Mouse (Mus musculus): Measurements from ENCODE around the gene Tmem184b.
A peak's percentile ranks its signal among the peaks of the same experiment; 100 is the strongest.

Gene Tmem184b

DNA sequence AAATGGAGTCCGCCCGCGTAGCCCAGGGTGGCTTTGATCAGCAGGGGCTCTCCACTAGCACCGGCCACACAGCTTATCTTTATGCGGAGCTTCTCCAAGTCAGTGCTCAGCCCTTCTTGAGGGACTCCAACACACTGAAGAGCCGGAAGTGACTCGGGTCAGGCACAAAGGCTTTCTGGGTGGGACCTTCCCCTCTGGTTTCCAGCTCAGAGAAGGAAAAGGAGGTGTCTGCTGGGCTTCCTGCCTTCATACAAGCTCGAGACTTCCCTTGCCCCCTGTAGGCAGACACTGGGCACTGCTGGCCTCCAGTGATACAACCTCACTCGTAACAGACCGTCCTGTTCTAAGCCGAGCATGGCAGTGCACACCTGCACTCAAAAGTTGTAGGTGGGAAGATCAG is 6.6 kb downstream of the Tmem184b start:
- peak; percentile 62 for DNase-seq

DNA sequence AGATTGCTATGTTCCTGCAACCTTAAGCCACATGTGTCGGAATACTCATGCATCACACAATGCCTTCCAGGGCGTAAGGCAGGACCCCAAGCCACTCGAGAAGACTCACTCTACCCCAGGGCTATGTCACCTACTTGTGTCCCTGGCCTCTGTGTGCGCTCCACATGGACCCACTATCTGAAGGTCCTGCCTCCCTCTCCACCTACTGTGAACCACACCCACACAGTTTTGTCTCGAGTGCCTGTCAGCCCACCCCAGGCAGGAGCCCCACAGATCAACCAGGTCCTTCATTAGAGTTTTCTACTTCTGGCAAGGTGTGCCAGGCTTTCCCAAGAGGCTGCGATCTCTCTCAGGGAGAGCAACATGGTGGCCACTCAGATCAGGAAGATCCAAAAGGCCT is 8.1 kb downstream of the Tmem184b start:
- no peak for DNase-seq

- no peak for DNase-seq
Observed at GRCm38 (mm10) chr15:79394842-79395241, 8.5 kb downstream of the Tmem184b start.

DNA sequence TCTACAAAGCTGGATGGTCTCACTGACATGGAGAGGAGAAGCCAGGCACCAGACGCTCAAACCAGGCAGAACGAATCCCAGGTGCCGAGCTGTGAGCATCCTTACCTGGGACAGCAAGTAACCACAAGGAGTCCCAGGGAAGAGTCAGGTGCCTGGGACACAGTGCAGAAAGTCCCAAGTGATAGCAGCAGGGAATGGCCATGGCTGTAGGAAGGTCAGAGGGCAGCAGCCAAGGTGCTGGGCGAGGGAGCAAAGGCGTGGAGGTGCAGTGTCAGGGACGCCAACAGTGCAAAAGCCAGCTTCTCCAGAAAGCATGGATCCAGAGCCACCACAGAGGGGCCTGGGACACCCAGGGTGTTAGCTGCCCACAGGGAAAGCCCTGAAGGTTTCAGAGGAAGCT is 10.3 kb downstream of the Tmem184b start:
- DNase-seq, result no peak

DNA sequence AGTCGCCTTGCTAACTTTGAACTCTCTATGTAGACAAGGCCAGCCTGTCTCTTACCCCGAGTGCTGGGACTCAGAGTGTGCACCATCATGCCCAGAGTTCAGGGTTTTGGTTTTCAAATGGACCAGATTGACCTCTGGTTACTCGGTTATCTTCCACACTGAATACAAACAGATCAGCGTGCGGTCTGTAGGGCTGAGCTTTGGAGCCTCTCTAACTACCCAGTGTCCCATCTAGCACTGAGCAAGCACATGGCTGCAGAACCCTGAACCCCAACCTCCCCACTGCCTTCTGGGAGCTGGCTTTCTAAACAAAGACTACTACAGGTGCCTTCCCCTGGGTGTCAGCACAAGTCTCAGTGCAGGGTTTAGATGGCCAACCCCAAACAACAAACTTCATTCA is 10.8 kb downstream of the Tmem184b start:
- peak; percentile 4 for DNase-seq

DNA sequence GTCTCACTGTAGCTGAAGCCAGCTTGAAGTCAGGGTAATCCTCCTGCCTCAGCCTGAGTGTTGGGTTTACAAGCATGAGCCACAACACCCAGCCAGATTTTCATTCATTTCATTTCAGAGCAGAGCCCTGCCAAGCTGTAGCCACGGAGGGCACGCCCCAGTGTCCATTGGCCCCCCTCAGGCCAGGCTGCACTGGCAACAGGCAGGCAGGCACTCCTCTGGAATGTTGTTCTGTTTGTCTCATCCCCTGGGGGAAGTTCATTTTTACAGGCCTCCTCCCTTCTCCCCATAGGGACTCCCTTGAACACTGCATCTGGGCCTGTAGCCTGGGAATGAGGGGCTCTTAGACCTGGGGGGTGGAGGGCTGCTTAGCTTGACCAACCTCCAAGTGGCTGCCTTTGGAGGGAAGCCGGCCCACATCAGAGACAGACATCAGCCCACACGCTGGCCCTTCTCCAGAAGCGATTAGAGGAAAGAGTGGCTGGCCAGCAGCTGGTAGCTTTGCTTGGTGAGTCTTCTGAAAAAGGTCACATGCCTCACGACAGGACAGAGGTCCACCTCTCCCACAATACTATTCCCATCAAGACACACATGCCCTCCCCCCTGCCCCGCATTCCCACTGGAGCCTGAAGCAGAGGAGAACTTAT is 11.8 kb downstream of the Tmem184b start:
- peak; percentile 77 for DNase-seq

DNA sequence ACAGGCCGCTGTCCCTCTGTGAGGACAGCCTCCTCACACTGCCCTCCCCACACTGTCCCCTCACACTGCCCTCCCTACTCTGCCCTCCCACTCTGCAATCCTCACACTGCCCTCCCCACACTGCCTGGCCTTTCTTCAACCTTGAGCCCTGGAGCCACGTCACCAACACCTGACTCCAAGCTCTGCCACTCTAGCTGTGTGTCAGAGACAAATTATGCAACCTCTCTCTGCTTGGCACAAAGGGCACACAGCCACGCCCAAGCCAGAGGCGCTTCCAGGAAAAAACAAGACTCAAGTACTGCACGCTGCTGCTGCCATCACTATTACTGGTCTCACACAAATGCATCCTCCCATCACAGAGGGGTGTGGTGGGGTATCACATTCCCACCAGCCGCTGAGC is 12.9 kb downstream of the Tmem184b start:
- peak; percentile 68 for DNase-seq

- no peak for DNase-seq
Observed at GRCm38 (mm10) chr15:79388171-79388570, 15.2 kb downstream of the Tmem184b start.

DNA sequence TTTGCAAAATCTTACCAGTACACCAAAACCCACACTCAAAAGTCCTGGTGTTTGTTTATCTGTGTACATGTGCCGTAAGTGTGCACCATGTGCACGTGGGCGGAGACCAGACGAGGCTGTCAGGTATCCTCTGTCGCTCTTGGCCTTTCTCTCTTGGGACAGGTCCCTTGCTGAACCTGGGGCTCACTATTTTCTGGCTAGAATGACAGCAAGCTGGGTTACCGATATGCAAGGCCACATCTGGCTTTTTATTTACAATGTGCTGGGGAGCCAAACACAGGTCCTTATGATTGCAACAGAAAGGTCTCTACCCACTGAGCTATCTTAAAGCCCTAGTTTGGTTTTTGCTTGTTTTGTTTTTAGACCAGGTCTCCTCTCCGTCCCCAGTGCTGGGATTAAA is 15.8 kb downstream of the Tmem184b start:
- no peak for DNase-seq

DNA sequence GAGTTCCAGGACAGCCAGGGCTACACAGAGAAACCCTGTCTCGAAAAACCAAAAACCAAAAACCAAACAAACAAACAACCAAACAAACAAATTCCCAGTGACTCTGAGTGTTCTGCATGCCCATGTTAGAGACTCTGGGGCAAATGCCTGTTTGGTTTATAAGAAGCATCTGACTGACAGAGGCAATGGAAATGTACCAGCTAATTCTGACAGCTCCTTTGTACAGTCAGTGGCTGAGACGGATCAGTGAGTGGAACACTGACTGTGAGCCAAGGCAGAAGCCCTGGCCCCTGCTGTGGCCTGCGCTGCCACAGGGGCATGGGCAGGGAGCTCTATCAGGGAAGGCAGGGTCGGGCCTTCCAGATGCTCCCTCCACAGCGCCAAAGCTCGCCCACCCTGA is 16.3 kb downstream of the Tmem184b start:
- DNase-seq, result no peak

- DNase-seq, result no peak
Observed at GRCm38 (mm10) chr15:79381644-79382043, 21.7 kb downstream of the Tmem184b start.

- DNase-seq, result peak; percentile 81
Observed at GRCm38 (mm10) chr15:79380468-79381444, 22.6 kb downstream of the Tmem184b start.

GRCm38 (mm10) chr15:79379658-79380057 is 23.7 kb downstream of the Tmem184b start:
- DNase-seq, result no peak

DNA sequence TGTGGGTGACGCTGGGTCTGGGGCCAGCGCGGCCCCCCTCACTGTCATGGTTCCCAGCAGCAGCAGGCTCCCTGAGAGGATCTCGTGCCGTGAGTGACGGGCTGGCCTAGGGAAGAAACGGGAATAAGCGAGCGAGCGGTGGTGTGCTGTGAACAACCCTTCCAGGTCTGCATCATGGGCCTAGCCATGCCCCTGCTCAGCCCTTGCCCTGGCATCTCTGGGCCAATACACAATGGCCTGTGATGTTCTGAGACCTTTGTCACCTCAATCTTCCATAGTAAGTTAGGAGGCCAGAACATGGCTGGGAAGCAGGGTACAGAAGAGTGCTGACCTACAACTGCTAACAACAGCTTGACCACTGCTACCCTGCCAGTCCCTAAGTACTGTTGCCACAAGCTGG is 24.8 kb downstream of the Tmem184b start:
- no peak for DNase-seq

DNA sequence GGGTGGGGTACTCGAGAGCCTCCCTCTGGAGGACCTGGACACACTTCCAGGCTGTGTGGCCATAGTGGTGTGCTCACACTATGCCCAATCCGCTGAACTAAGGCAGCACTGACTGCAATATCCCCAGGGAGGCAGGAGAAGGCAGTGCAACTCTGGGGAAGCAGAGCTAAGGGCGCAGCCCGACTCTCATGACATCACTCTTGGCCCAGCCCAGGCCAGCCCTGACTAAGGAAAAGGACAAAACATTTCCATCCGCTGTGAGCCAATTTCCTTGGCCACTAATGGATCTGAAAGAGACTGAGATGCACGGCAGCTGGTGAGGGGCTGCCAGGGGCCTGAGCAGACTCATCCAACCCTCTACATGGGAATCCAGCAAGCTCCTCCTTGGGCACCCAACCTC is 25.7 kb downstream of the Tmem184b start:
- DNase-seq, result peak; percentile 60

DNA sequence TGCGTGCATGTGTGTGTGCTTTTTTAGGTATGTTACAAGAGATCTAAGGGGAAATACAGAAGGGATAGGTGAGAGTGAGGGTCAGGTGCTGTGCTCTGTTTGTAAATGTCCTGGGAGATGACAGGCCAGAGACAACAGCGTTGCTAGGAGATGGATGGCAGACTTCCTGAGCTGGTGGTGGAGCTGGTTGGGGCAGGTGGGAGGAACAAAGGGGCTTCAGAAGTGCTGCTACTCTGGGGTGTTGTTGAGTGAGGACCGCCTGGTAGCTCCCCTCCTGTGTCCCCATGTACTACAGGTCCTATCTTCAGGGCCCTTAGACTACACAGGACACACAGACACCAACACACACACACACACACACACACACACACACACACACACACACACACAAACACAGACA is 28.6 kb downstream of the Tmem184b start:
- DNase-seq, result no peak

- no peak for DNase-seq
Observed at GRCm38 (mm10) chr15:79370281-79370843, 33.0 kb downstream of the Tmem184b start.

- no peak for DNase-seq
Observed at GRCm38 (mm10) chr15:79369452-79370280, 33.7 kb downstream of the Tmem184b start.

DNA sequence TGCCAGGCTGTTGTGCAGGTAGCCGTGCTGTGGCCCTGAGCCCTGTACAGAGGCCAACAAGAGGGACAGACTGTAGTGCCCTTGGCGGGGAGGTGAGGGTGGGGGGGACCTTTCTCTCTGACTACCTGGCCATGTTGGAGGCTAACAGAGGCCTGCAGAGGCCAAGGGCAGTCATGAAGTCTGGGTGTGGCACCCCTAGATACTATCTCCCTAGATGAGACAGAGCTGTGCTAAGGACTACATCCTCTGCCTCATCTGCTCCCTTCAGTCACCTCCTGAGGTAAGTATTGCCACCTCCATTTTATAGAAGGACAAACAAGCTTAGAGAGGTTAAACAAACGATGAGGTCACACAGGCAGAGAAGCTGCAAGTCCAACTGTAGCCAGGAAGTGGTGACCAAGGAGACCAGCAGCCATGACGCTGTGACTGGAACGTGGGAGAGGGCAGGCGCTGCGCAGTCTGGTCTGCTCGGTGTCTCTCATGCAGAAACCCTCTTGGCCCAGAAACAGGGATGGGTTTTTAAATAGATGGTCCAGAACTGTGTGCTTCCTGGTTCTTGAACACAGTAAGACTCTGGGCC is 34.4 kb downstream of the Tmem184b start:
- no peak for DNase-seq

DNA sequence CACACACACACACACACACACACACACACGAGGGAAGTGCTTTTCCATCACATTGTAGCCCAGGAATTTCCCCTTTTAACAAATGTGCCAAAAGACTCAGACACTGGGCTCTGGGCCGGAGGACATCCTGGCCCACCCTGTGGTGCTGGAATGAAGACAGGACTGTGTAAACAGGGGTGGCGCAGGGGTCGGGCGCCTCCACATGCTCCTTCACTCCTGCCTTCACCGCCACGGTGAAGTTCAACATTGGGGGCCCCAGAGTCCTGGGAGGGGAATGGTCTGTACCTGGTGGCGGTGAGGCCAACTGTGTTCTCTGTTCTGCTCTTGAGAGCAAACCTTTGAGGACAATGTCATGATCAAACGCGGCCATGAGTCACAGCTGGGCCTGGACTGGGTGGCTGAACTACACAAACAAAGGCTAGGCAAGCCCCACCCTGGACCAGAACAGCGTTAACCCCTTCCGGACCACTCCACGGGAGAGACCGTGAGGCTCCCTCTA is 35.0 kb downstream of the Tmem184b start:
- peak; percentile 57 for DNase-seq

GRCm38 (mm10) chr15:79366402-79366801 is 37.0 kb downstream of the Tmem184b start:
- DNase-seq, result no peak

DNA sequence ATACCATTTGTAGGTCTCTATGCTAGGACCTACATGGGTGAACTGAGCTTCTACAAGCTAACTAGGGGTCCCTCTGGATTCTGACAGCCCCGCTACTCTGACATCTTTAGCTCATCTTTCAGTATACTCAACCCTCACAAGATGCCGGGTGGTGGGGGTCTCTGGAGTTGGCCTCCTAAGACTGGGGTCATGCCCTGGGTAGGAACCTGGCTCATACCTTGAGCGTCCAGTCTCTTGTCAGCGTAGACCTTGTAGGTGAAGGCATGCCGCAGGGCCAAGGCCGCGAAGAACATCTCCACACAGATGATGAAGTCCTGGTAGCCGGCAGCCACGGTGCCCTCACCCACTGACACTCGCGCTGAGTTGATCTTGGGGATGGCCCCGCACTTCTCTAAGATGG is 38.3 kb downstream of the Tmem184b start:
- no peak for DNase-seq
